Mouse (Mus musculus) liver, embryonic 14.5 days (tissue): ENCODE measurements around the gene Rinl.

ENCODE experiments used
- CTCF ChIP-seq: IDR thresholded peaks from 2 replicates; pipeline ENCODE4 v1.5.1; 2016; ENCODE audit warnings: antibody characterized with exemption, low read depth, control low read depth
- EP300 ChIP-seq: IDR thresholded peaks from 2 replicates; pipeline ENCODE4 v1.6.1; 2016; ENCODE audit warnings: antibody characterized with exemption, low read depth

DNA sequence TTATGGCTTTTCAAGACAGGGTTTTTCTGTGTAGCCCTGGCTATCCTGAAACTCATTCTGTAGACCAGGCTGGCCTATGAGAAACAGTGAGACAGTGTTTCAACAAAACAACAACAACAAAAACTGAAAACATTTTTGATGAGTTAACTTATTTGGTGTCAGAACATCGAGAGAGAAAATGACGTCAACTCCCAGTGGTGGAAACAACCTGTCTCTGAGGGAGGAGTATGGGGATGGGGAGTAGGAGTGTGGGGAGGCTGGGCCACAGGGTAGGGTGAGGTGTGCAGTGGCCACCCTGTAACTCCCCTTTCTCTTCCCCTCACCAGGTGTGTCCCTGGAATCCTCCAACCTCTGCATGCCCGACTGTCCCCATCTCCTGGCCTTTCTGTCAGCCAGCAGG lies 5.7 kb downstream of the Rinl start:
- TF ChIP-seq CTCF (no peak), EP300 (no peak)
